Mouse (Mus musculus): Measurements from ENCODE around the gene Cacna1e. TPM values are rescaled to one million over a fixed set of nuclear protein-coding genes. Genes with fewer than 3 reads are reported as not detected.
A peak's percentile ranks its signal among the peaks of the same experiment; 100 is the strongest.

Gene Cacna1e
- total and polyA plus RNA-seq, 3 experiments, result 0.60 to 8.5 (median 2.5) TPM

GRCm38 (mm10) chr1:154537445-154537844 is 346.9 kb downstream of the Cacna1e start:
- Histone ChIP-seq H3K4me3 (replicated peaks in 1 of 3; ENCODE audit: low read depth in 2 of 3, low read length in 2 of 3, poor library complexity in 1 of 3) (no peak overlapping the region), H3K36me3 (replicated peaks in 1 of 2; ENCODE audit: control insufficient read depth in 1 of 2, insufficient read depth in 1 of 2, low read length in 1 of 2) (no peaks in the 10 kb centered on the region), H3K4me1 (ENCODE audit: control insufficient read depth in 1 of 2, insufficient read depth in 2 of 2) (peaks cover 34 to 41% of the 10 kb centered on the region in 2 experiments), H3K9ac (ENCODE audit: insufficient read depth, low read depth) (no peak overlapping the region), H3K4me2 (ENCODE audit: insufficient read depth, low read depth, poor library complexity, severe bottlenecking) (no peak overlapping the region), H3K79me2 (replicated peaks; ENCODE audit: control insufficient read depth, extremely low read depth, insufficient read depth, poor library complexity, severe bottlenecking) (no peaks in the 10 kb centered on the region), H3K27me3 (replicated peaks) (no peaks in the 10 kb centered on the region), H3K9me3 (replicated peaks; ENCODE audit: low read length) (no peaks in the 10 kb centered on the region), H3K27ac (ENCODE audit: insufficient read depth, low read depth) (no peak overlapping the region)
- dilution Hi-C loops (cut with MboI; ENCODE audit: extremely low pct_ligation_motif_present, extremely low pct_unique_long_range_greater_than_20kb, low sequenced_read_pairs) (no loop called here), in situ Hi-C loops (cut with MboI; ENCODE audit: low pct_ligation_motif_present, low pct_unique_long_range_greater_than_20kb, low sequenced_read_pairs) (no loop called here)
- TF ChIP-seq RAD21 (IDR thresholded peaks at IDR 0.05; ENCODE audit: low read depth, low read length) (no peak), MAZ (IDR thresholded peaks at IDR 0.05; ENCODE audit: low read depth, low read length) (no peak), MAFK (IDR thresholded peaks at IDR 0.05; ENCODE audit: insufficient replicate concordance, low read length) (peak; percentile 99), GABPA (IDR thresholded peaks at IDR 0.05; ENCODE audit: insufficient replicate concordance, low read depth, low read length) (no peak), EP300 (IDR thresholded peaks at IDR 0.05; ENCODE audit: low read length) (peak; percentile 19; the same call in 1 of the 2 replicates), TBP (conservative IDR thresholded peaks at IDR 0.05; ENCODE audit: low read depth, low read length) (no peak), USF2 (conservative IDR thresholded peaks at IDR 0.05; ENCODE audit: low read depth, low read length) (no peak), MEF2A (IDR thresholded peaks at IDR 0.05; ENCODE audit: borderline replicate concordance, low read depth, low read length) (no peak), PAX5 (IDR thresholded peaks at IDR 0.05; ENCODE audit: low read length) (no peak)
- no peak for DNase-seq (ENCODE audit: extremely low read depth)

- no peak for TF ChIP-seq USF1 (IDR thresholded peaks at IDR 0.05; ENCODE audit: low read depth, low read length)
- no peak for TF ChIP-seq POLR2A (IDR thresholded peaks at IDR 0.05; ENCODE audit: low read depth, low read length)
- TF ChIP-seq MEF2A (IDR thresholded peaks at IDR 0.05; ENCODE audit: borderline replicate concordance, low read depth, low read length), result peak; percentile 69; the same call in 1 of the 2 replicates
- 0 out of 2 replicates have a peak, but pooled peaks have one; percentile 58 for TF ChIP-seq RCOR1 (conservative IDR thresholded peaks at IDR 0.05; ENCODE audit: low read depth, low read length)
- no peak for TF ChIP-seq USF2 (conservative IDR thresholded peaks at IDR 0.05; ENCODE audit: low read depth, low read length)
- TF ChIP-seq MAFK (IDR thresholded peaks at IDR 0.05; ENCODE audit: insufficient replicate concordance, low read length), result peak; percentile 65; the same call in 1 of the 2 replicates
- TF ChIP-seq BHLHE40 (IDR thresholded peaks at IDR 0.05; ENCODE audit: low read depth, low read length), result no peak; the same call in 1 of the 2 replicates
- TF ChIP-seq CTCF (conservative IDR thresholded peaks at IDR 0.05 in 1 of 2, IDR thresholded peaks at IDR 0.05 in 1 of 2; ENCODE audit: low read depth in 2 of 2, low read length in 2 of 2), result no peak
- peak; percentile 74 for TF ChIP-seq JUN (IDR thresholded peaks at IDR 0.05; ENCODE audit: insufficient read depth, low read depth, low read length)
- peak; percentile 59; the same call in 1 of the 2 replicates for TF ChIP-seq TCF12 (IDR thresholded peaks at IDR 0.05; ENCODE audit: low read depth, low read length)
- TF ChIP-seq GABPA (IDR thresholded peaks at IDR 0.05; ENCODE audit: insufficient replicate concordance, low read depth, low read length), result no peak
- no peak for TF ChIP-seq ZC3H11A (IDR thresholded peaks at IDR 0.05; ENCODE audit: low read depth, low read length)
- peak; percentile 60 for TF ChIP-seq JUND (conservative IDR thresholded peaks at IDR 0.05; ENCODE audit: low read depth, low read length)
- TF ChIP-seq IRF4 (IDR thresholded peaks at IDR 0.05; ENCODE audit: low read depth, low read length), result peak; percentile 87
- no peak for TF ChIP-seq NRF1 (IDR thresholded peaks at IDR 0.05; ENCODE audit: low read depth, low read length)
- TF ChIP-seq ZNF384 (IDR thresholded peaks at IDR 0.05; ENCODE audit: low read depth, low read length), result peak; percentile 42
- 0 out of 2 replicates have a peak, but pooled peaks have one; percentile 25 for TF ChIP-seq ELF1 (IDR thresholded peaks at IDR 0.05; ENCODE audit: low read depth, low read length)
- peak; percentile 61 for TF ChIP-seq ETS1 (conservative IDR thresholded peaks at IDR 0.05; ENCODE audit: low read depth, low read length)
- TF ChIP-seq EP300 (IDR thresholded peaks at IDR 0.05; ENCODE audit: low read length), result peak; percentile 90
- TF ChIP-seq SMC3 (IDR thresholded peaks at IDR 0.05; ENCODE audit: low read depth, low read length), result no peak
- peak; percentile 65; the same call in 1 of the 2 replicates for TF ChIP-seq CHD2 (IDR thresholded peaks at IDR 0.05; ENCODE audit: low read length)
- 0 out of 2 replicates have a peak, but pooled peaks have one; percentile 32 for TF ChIP-seq MAZ (IDR thresholded peaks at IDR 0.05; ENCODE audit: low read depth, low read length)
- no peak for TF ChIP-seq KAT2A (IDR thresholded peaks at IDR 0.05; ENCODE audit: insufficient replicate concordance, low read length)
- TF ChIP-seq MAX (IDR thresholded peaks at IDR 0.05; ENCODE audit: low read length), result no peak
- Histone ChIP-seq H3K27ac (ENCODE audit: insufficient read depth, low read depth) (peak overlapping the region; percentile 23; the same call in 1 of the 2 replicates), H3K27me3 (replicated peaks) (no peaks in the 10 kb centered on the region), H3K79me2 (replicated peaks; ENCODE audit: control insufficient read depth, extremely low read depth, insufficient read depth, poor library complexity, severe bottlenecking) (no peaks in the 10 kb centered on the region), H3K9ac (ENCODE audit: insufficient read depth, low read depth) (no peak overlapping the region), H3K4me3 (replicated peaks in 1 of 3; ENCODE audit: low read depth in 2 of 3, low read length in 2 of 3, poor library complexity in 1 of 3) (no peak overlapping the region), H3K9me3 (replicated peaks; ENCODE audit: low read length) (no peaks in the 10 kb centered on the region), H3K4me1 (ENCODE audit: control insufficient read depth in 1 of 2, insufficient read depth in 2 of 2) (peaks cover 34 to 43% of the 10 kb centered on the region in 2 experiments), H3K4me2 (ENCODE audit: insufficient read depth, low read depth, poor library complexity, severe bottlenecking) (peak overlapping the region; percentile 57; the same call in 1 of the 2 replicates), H3K36me3 (replicated peaks in 1 of 2; ENCODE audit: control insufficient read depth in 1 of 2, insufficient read depth in 1 of 2, low read length in 1 of 2) (no peaks in the 10 kb centered on the region)
- dilution Hi-C loops (cut with MboI; ENCODE audit: extremely low pct_ligation_motif_present, extremely low pct_unique_long_range_greater_than_20kb, low sequenced_read_pairs), result no loop called here
- DNase-seq (ENCODE audit: extremely low read depth), result peak; percentile 65
- in situ Hi-C loops (cut with MboI; ENCODE audit: low pct_ligation_motif_present, low pct_unique_long_range_greater_than_20kb, low sequenced_read_pairs), result no loop called here
Measured at GRCm38 (mm10) chr1:154536763-154537162, 347.5 kb downstream of the Cacna1e start.
